Mouse (Mus musculus): Measurements from ENCODE around the gene Tlcd2.
A peak's percentile ranks its signal among the peaks of the same experiment; 100 is the strongest.
"Not testable (repeated sequence)": the region's sequence is repeated elsewhere in the genome, so short reads cannot be mapped to it uniquely, and the experiment has no call there.

The Tlcd2 gene

GRCm38 (mm10) chr11:75449695-75450094 is 11.8 kb upstream of the Tlcd2 start:
- no peak for DNase-seq (ENCODE audit: low spot score)

DNA sequence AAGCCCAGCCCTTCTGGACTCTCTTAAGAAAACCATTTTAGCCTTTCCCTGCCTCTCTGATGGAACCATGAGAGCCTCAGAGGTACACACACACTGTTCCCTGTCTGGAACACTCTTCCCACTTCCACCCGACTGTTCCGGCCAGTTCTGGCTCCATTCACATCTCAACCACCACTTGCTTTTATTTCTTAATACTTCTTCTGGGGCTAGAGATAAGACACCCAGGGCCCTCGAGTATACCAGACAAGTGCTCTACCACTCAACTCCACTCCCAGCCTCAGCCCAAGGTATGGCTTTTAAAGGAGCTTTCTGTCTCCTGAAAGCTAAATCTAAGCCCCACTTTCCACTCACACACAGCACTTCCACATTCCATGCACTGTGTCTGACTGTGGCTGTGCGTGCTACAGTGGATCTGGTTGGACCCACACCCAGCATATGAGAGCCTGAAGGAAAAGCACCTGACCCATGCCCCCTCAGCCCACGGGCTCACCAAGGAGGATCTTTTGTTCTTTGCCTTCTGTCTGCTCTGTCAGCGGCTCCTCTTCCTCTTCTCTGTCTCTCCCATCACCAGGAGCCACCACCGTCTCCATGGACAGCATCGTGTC is 11.1 kb upstream of the Tlcd2 start:
- peak; percentile 49 for DNase-seq (ENCODE audit: low spot score)

GRCm38 (mm10) chr11:75450936-75451335 is 10.6 kb upstream of the Tlcd2 start:
- DNase-seq (ENCODE audit: low spot score) = no peak

DNA sequence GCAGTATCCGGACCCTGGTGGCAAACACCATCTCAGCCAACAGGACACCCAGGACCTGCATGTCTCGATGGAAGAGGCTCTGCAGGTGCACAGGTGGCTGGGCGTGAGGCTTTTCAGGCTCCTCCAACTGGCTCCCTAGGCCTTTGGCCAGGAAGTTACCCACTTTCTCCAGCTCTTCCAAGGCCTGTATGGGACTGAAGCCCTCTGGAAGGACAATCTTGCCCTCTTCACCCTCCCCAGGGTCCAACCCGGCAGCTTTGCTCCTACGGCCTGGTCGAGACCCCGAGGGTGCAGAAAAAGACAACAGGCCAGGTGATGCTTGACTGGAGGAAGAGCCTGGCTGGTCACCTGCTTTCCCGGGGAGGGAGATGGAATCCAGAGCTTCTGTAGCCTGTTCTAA is 9.4 kb upstream of the Tlcd2 start:
- no peak for DNase-seq (ENCODE audit: low spot score)

- DNase-seq (ENCODE audit: low spot score) = no peak
Measured at GRCm38 (mm10) chr11:75452812-75453557, 8.5 kb upstream of the Tlcd2 start.

DNA sequence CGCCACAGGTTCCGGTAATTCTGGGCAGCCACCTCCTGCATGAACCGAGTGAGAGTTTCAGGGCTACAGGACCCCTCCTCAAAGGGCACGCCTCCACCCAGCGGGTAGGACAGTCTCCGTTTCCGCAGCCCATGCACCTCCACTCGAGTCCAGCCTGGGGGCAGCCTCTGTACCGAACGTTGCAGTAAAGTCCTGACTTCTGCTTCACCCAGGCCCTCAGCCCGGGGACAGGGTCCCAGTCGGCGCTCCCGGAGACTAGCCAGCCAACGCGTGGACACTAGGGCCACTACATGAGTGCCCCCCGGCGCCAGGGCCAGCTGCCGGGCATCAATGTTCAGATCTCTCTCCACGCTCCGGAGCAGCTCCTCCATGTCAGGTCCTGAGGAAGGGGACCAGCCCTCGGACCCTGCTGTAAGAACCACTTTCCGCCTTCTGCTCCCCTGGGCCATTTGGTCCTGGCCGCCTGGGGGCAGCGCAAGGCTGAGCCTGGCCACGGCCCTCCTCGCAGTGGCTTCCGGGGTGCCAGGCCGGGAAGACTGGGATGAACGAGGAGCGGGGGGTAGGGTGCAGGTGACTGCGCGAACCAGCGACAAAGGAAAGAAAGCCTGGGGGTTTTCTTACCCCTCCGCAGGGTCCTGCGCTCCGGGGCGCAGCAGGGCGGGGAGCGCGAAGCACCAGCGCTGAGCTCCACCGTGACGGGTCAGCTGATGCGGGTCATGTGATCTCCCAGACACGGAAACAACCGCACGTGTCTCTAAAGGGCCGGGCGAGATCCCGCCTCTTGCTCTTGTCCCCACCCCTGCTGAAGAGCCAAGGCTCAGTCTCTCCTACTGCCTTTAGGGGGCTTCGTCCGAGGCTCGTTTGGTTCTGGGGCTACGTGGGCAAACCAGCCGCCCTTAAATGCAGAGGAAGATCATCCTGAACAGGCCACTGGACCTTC is 7.3 kb upstream of the Tlcd2 start, which contains the start of gene Wdr81:
Gene Wdr81, minus strand, starts transcription at position 727 of the 940 bp plus-strand sequence.
- DNase-seq (ENCODE audit: low spot score) = peak; percentile 94

DNA sequence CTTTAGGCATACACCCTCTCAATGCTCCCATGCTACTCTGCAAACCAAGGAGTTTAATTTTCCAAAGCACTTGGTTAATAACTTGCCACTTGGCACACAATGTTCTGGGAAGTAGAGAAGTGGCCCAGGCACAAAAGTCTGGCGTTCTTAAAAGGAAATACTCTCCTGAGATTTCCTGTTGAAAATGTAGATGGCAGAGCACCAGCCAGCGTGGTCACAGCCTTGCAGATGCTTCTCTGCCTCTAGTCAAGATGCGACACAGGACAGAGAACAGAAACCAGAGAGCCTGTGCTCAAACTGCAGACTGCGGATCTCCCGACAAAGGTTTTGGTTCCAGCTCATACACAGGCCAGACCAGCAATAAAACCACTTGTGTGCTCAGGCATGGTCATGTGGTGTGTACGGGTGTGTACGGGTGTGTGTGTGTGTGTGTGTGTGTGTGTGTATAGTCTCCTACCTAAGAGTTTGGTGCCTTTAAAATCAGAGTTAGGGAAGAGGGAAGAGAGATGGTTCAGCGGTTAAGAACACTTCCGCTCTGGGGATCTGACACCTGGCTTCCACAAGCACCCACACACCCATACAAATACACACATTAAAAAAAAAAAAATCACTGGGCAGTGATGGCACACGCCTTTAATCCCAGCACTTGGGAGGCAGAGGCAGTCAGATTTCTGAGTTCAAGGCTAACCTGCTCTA is 6.3 kb upstream of the Tlcd2 start:
- DNase-seq (ENCODE audit: low spot score) = peak; percentile 74

DNA sequence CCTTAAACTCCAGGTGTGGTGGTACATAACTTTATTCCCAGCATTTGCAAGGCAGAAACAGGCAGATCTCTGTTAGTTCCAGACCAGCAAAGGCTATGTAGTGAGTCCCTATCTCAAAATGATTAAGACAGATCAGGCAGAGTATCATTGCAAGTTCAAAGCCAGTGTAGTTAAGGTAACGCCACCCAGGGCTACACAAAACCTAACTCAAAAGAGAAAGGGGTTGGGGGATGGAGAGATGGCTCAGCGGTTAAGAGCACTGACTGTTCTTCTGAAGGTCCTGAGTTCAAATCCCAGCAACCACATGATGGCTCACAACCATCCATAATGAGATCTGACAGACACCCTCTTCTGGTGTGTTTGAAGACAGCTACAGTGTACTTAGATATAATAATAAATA is 5.5 kb upstream of the Tlcd2 start:
- DNase-seq (ENCODE audit: low spot score) = not testable (repeated sequence)

DNA sequence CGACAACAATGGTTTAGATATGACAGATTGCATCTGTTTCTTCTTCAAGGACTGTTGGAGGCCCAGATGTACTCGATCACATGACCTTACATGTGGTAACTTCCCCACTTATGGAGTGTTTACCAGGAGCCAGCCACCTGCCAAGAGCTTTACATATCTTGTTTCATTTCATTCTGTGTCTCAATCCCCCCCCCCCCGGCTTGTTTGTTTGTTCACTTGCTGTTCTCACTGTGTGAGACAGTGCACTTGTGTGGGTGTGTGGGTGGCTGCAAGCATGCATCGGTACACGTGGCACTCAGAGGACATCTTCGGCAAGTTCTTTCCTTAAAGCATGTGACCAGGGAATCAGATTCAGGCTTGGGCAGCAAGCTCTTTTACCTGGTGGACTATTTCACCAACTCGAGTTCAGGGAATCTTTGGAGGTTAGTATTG is 5.1 kb upstream of the Tlcd2 start:
- DNase-seq (ENCODE audit: low spot score) = peak; percentile 41

- peak; percentile 26 for DNase-seq (ENCODE audit: low spot score)
Measured at GRCm38 (mm10) chr11:75458169-75458568, 3.3 kb upstream of the Tlcd2 start.

DNA sequence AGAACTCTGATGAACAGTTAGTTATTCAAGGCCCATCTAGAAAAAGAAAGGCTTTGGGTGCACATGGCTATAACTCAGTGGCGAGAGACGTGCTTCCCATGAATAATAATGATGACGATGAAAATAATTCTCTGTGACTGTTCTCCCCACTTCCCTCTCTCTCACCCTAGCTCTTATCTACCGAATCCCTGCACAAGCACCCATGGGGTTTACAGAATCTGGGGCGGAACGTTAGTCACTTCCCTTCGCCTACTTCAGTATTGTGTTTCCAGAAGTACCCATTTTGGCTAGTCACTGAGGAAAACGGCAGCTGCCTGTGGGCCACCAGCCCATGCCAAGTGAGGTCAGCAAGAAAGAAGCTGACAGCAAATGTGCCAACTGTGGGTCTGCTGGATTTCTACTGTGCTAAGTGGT is 2.9 kb upstream of the Tlcd2 start:
- peak; percentile 17 for DNase-seq (ENCODE audit: low spot score)

- no peak for DNase-seq (ENCODE audit: low spot score)
Measured at GRCm38 (mm10) chr11:75459141-75459711, 2.3 kb upstream of the Tlcd2 start.

DNA sequence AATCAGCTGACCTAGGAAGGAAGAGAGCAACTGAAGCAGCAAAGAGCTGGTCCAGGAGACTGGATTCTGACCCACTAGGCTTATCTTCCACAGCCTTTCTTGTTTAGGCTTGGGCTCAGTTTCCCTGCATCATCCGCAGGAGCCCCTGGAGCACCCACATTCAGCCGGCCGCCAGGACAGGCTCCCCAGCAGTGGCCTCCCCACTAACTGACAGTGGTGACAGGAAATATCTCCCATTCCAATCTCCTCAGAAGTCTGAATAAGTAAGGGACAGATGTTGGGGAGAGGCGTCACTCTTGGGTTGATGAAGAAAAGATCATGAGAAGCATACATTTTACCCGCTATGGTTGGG is 1.8 kb upstream of the Tlcd2 start:
- DNase-seq (ENCODE audit: low spot score) = no peak

DNA sequence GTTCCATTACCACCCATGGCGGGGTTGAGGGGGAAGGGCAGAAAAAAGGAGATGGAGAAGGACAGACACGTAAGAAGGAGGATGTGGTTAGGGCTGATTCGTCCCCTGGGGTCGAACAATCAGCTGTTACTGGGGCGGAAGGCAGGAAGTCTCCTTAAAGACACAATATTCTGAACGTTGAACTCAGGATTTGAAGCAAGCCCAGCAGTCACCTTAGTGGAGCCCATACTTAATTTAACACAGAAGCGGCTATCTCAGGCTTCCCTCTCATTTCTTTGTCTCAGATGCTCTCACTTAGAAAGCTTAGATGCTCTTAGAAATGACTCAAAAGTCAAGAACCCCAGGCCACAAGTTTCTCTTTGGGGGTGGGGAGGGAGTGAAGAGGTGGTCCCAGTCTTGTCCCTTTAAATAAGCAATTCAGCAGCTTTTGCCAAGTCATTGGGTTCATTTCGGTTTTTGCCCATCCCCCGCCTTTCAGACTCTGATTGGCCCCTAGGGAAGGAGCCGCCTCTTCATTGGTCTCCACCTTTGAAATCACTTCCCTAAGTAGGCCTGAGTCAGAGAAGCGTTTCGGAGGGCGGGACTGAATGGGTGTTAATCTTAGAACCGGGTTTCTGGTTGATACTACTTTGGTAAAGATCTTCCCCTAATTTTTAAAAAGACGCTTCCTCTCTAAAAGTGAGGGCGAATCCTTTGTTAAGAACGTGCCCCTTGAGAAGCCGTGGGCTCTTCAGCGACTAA is 1.2 kb upstream of the Tlcd2 start:
- DNase-seq (ENCODE audit: low spot score) = peak; percentile 97

DNA sequence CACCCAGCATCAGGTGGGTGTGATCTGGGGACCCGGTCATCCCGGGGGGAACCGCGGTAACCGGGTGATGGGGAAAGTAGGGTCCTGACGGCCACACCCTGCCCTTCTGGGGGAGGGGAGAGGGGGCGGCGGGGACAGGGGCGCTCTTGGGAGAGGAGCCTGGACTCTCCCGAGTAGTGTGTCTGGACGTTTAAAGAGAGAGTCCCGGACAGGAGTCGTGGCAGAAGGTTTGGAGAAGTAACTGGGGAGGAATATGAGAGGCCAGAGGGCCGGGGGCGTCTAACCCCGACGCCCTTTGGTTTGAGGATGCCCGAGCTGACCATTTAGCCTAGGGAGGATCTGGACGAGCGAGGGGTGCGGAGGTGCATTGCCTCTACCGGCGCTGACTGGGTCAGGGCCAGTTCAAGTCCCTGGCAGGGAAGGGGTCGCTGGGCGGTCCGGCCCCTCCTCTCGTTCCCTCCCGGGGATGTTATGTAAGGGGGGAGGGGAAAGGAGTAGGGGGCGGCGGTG is 283 bp downstream of the Tlcd2 start:
- DNase-seq (ENCODE audit: low spot score) = no peak

GRCm38 (mm10) chr11:75462253-75462783 is 803 bp downstream of the Tlcd2 start:
- DNase-seq (ENCODE audit: low spot score) = peak; percentile 85

GRCm38 (mm10) chr11:75462865-75463336 is 1.4 kb downstream of the Tlcd2 start:
- DNase-seq (ENCODE audit: low spot score) = peak; percentile 92

DNA sequence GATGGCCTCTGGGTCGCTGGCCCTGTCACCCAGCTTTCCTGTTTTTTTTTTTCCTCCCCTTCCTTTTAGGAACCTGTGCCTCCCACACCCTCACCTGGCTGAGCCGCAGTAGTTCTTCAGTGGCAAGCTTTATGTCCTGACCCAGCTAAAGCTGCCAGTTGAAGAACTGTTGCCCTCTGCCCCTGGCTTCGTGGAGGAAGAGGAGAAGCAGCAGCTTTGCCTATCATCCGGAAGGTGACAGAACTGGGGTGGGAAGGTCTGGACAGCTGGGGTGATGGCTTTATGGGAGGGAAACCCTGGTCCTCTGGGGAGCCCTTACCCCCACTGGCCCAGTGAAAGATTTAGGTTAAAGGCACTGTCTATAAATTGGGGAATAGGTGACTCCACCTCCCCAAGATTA is 2.1 kb downstream of the Tlcd2 start:
- no peak for DNase-seq (ENCODE audit: low spot score)

DNA sequence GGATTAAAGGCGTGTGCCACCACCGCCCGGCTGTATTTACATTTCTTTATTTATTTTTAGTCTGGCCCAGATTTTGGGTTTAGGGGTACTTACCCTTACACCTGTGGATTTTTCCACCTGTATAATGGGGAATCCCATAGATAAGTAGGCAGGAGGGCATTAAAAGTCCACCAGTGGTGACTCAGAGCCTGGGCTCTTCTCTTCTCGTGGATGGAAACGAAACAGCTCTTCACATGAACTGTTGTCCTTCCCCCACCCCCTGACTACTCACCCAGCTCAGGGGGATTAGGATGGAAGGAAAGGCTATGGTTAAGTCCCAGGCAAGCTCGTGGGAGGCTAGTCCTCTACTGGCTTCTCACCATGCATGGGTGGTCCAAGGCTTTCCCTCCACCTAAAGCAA is 2.9 kb downstream of the Tlcd2 start:
- no peak for DNase-seq (ENCODE audit: low spot score)

DNA sequence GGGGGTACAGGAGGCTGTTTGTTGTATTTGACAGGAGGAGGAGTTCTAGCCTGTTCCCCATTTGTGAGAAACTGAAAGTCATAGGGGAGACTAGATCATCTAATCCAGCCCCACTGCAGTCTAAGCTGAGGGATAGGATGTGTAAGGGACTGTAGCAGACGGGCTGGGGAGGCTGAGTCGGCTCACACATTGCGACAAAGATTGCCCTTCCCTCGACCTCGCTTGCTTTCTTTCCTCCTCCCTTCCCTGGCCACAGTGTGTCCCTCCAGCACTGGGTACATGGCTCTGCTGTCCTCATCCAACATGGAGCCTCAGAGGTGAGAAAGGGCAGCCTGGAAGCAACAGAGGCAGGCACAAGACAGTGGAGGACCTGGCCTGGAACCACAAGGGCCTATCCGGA is 3.5 kb downstream of the Tlcd2 start:
- DNase-seq (ENCODE audit: low spot score) = no peak

Data from lung, postnatal 25 days (tissue).